ENCODE assay signal across 15 mouse cellular contexts in the genomic region with DNA sequence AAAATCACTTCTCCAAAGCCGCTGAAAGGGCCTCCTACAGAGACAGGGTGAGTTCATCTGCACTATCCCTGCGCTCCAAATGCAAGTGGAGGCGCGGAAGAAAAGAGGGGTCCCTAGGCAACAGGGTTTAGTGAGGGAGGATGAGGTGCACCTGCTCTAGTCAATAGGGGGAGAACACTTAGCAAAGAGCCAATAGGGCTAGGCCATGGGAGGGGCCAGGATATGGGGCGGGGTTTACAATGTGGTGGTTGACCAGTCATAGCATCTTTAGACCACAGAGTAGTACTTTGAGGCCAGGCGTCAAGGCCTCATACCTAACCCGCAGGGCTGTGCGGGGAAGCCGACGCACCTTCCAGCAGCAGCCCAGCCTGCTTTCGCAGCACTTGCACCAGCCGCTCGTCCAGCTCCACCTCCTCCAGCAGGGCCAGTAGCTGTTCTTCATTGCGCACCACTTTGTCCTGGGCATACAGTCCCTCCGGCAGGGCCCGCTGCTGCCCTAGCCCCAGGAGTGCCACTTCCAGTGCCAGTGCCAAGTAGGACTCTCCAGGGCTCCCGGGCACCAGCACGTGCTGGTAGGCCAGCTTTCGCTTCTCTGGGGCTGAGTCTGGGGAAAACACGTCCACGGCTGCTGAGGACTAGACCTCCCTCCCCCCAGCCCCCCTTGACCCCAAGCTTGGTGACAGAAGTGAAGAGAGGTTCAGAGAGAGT. TPM values are rescaled to one million over a fixed set of nuclear protein-coding genes. Genes with fewer than 3 reads are reported as not detected.
DNase-seq lines count a peak whose midpoint lies in the region; ATAC-seq and TF ChIP-seq lines count a peak whose summit lies in the region.
"Had no signal": no experiment of that assay in that cellular context is flagged by ENCODE, and none has a peak within 500 bp of the region (broad histone marks: within the 10 kb centered on the region; RNA-seq: fewer than 3 reads in every experiment).

No protein-coding gene starts in this region.

- no peaks in the 10 kb centered on the region for H3K4me1 ChIP-seq in heart, postnatal 0 days (ENCODE audit: control insufficient read depth, insufficient read depth)
- no peaks in the 10 kb centered on the region for H3K4me1 ChIP-seq in heart, adult 2 months (ENCODE audit: control insufficient read depth, insufficient read depth, low read length)
- H3K4me1 ChIP-seq in megakaryocyte, embryonic 14.5 days = peaks cover 24% of the 10 kb centered on the region
- peaks cover 5 to 32% of the 10 kb centered on the region in 2 experiments for H3K4me1 ChIP-seq in MEL (ENCODE audit: control insufficient read depth in 1 of 2, insufficient read depth in 2 of 2, low read length in 2 of 2)
- H3K4me1 ChIP-seq in liver, postnatal 0 days (ENCODE audit: insufficient read depth) = peaks cover 2% of the 10 kb centered on the region; the same call in 1 of the 2 replicates
- H3K4me1 ChIP-seq in kidney, embryonic 14.5 days (ENCODE audit: control insufficient read depth, insufficient read depth, low read length) = no peaks in the 10 kb centered on the region
- H3K4me1 ChIP-seq: embryonic facial prominence, embryonic 12.5 days; lung, embryonic 15.5 days; stomach, embryonic 15.5 days had no signal

- no peak for TF ChIP-seq CTCF in heart, postnatal 0 days (IDR thresholded peaks at IDR 0.05; ENCODE audit: low read depth)
- no peak for TF ChIP-seq CTCF in heart, adult 2 months (IDR thresholded peaks at IDR 0.05)
- TF ChIP-seq CTCF in MEL (IDR thresholded peaks at IDR 0.05 in 2 of 3, conservative IDR thresholded peaks at IDR 0.05 in 1 of 3; ENCODE audit: control insufficient read depth in 1 of 3, insufficient read depth in 1 of 3, low read depth in 2 of 3, low read length in 3 of 3, poor library complexity in 1 of 3, severe bottlenecking in 1 of 3) = no peak
- no peak for TF ChIP-seq CTCF in liver, postnatal 0 days (IDR thresholded peaks at IDR 0.05; ENCODE audit: low read depth)

- DNase-seq in heart, postnatal 0 days (ENCODE audit: low spot score) = no peak
- DNase-seq in heart, adult 2 months = no peak
- DNase-seq in MEL (ENCODE audit: low read depth, low spot score) = no peak
- no peak for DNase-seq in liver, postnatal 0 days
- DNase-seq: cerebellum, adult 8-10 months; heart, postnatal 14 days; kidney, adult 8-10 months; thymus, postnatal 36 days had no signal

- H3K4me3 ChIP-seq in heart, postnatal 0 days (ENCODE audit: low read depth, low read length) = no peak overlapping the region
- no peak overlapping the region for H3K4me3 ChIP-seq in heart, adult 2 months
- peak overlapping the region; percentile 46 for H3K4me3 ChIP-seq in megakaryocyte, embryonic 14.5 days (replicated peaks)
- H3K4me3 ChIP-seq in MEL (ENCODE audit: control insufficient read depth in 1 of 2, insufficient read depth in 1 of 2, low read depth in 2 of 2, low read length in 2 of 2) = no peak overlapping the region
- H3K4me3 ChIP-seq in liver, postnatal 0 days (ENCODE audit: low read depth, low read length) = no peak overlapping the region
- no peak overlapping the region for H3K4me3 ChIP-seq in kidney, embryonic 14.5 days (ENCODE audit: low read length)
- H3K4me3 ChIP-seq: embryonic facial prominence, embryonic 12.5 days; lung, embryonic 15.5 days; stomach, embryonic 15.5 days had no signal

- H3K79me2 ChIP-seq in heart, adult 2 months (replicated peaks; ENCODE audit: control insufficient read depth, insufficient read depth, low read length) = no peaks in the 10 kb centered on the region
- no peaks in the 10 kb centered on the region for H3K79me2 ChIP-seq in MEL (ENCODE audit: control insufficient read depth, insufficient read depth, low read length, poor library complexity)

- WGBS in heart, postnatal 0 days = 86% methylated on average over 21 of the region's 21 CpGs
- 92% methylated on average over 21 of the region's 21 CpGs for WGBS in heart, adult 2 months
- 85% methylated on average over 21 of the region's 21 CpGs for WGBS in liver, postnatal 0 days (ENCODE audit: insufficient replicate concordance)
- WGBS in kidney, embryonic 14.5 days = 85% methylated on average over 21 of the region's 21 CpGs

- H3K9me3 ChIP-seq in heart, postnatal 0 days (replicated peaks; ENCODE audit: control insufficient read depth, low read length) = no peaks in the 10 kb centered on the region
- H3K9me3 ChIP-seq in megakaryocyte, embryonic 14.5 days = no peaks in the 10 kb centered on the region
- H3K9me3 ChIP-seq in MEL (replicated peaks; ENCODE audit: insufficient read depth, low read length) = no peaks in the 10 kb centered on the region
- H3K9me3 ChIP-seq in liver, postnatal 0 days (ENCODE audit: low read length) = no peaks in the 10 kb centered on the region
- no peaks in the 10 kb centered on the region for H3K9me3 ChIP-seq in kidney, embryonic 14.5 days (ENCODE audit: control insufficient read depth, low read length)
- H3K9me3 ChIP-seq: embryonic facial prominence, embryonic 12.5 days; lung, embryonic 15.5 days; stomach, embryonic 15.5 days had no signal

- no peaks in the 10 kb centered on the region for H3K27me3 ChIP-seq in heart, postnatal 0 days (ENCODE audit: control insufficient read depth, insufficient read depth, low read length)
- no peaks in the 10 kb centered on the region for H3K27me3 ChIP-seq in heart, adult 2 months (ENCODE audit: control insufficient read depth, insufficient read depth, low read length)
- no peaks in the 10 kb centered on the region for H3K27me3 ChIP-seq in megakaryocyte, embryonic 14.5 days (replicated peaks)
- H3K27me3 ChIP-seq in MEL (ENCODE audit: control insufficient read depth in 1 of 2, insufficient read depth in 2 of 2, low read length in 2 of 2) = no peaks in the 10 kb centered on the region
- no peaks in the 10 kb centered on the region for H3K27me3 ChIP-seq in liver, postnatal 0 days (ENCODE audit: insufficient read depth, low read length)
- no peaks in the 10 kb centered on the region for H3K27me3 ChIP-seq in kidney, embryonic 14.5 days (ENCODE audit: control insufficient read depth, insufficient read depth, low read length)
- H3K27me3 ChIP-seq: embryonic facial prominence, embryonic 12.5 days; lung, embryonic 15.5 days; stomach, embryonic 15.5 days had no signal

- no peak for TF ChIP-seq POLR2A in heart, adult 2 months (IDR thresholded peaks at IDR 0.05; ENCODE audit: insufficient read depth, low read depth, low read length)
- TF ChIP-seq POLR2A in MEL (IDR thresholded peaks at IDR 0.05; ENCODE audit: control insufficient read depth in 1 of 2, insufficient read depth in 1 of 2, low read depth in 1 of 2, low read length in 2 of 2, poor library complexity in 1 of 2) = no peak

- H3K9ac ChIP-seq in heart, postnatal 0 days (replicated peaks; ENCODE audit: low read depth, low read length) = no peak overlapping the region
- no peak overlapping the region for H3K9ac ChIP-seq in heart, adult 2 months (ENCODE audit: low read depth, low read length)
- no peak overlapping the region for H3K9ac ChIP-seq in MEL (ENCODE audit: control insufficient read depth, low read depth, low read length, poor library complexity, severe bottlenecking)
- no peak overlapping the region for H3K9ac ChIP-seq in liver, postnatal 0 days (replicated peaks)
- H3K9ac ChIP-seq in kidney, embryonic 14.5 days (ENCODE audit: low read depth, low read length) = no peak overlapping the region
- H3K9ac ChIP-seq: embryonic facial prominence, embryonic 12.5 days; lung, embryonic 15.5 days; stomach, embryonic 15.5 days had no signal

- intact Hi-C loops in heart, adult 2 months (cut with DNase I) = no loop called here

- no peak overlapping the region for H3K4me2 ChIP-seq in heart, postnatal 0 days (ENCODE audit: low read depth, low read length)
- no peak overlapping the region for H3K4me2 ChIP-seq in liver, postnatal 0 days (ENCODE audit: low read depth, low read length)
- no peak overlapping the region for H3K4me2 ChIP-seq in kidney, embryonic 14.5 days (replicated peaks; ENCODE audit: low read depth, low read length)
- H3K4me2 ChIP-seq: embryonic facial prominence, embryonic 12.5 days; lung, embryonic 15.5 days; stomach, embryonic 15.5 days had no signal

- TF ChIP-seq EP300 in heart, postnatal 0 days (IDR thresholded peaks at IDR 0.05; ENCODE audit: low read depth) = no peak
- TF ChIP-seq EP300 in heart, adult 2 months (IDR thresholded peaks at IDR 0.05; ENCODE audit: insufficient read depth, low read depth, low read length) = no peak
- TF ChIP-seq EP300 in MEL (IDR thresholded peaks at IDR 0.05; ENCODE audit: low read depth in 1 of 2, low read length in 2 of 2) = no peak
- TF ChIP-seq EP300 in liver, postnatal 0 days (IDR thresholded peaks at IDR 0.05; ENCODE audit: low read depth) = no peak

- peak; percentile 33 for ATAC-seq in heart, postnatal 0 days (ENCODE audit: insufficient read depth, low read depth)
- no peak for ATAC-seq in megakaryocyte, adult 5-6 weeks (ENCODE audit: poor library complexity, severe bottlenecking)
- peak; percentile 8; the same call in 1 of the 2 replicates for ATAC-seq in liver, postnatal 0 days
- no peak for ATAC-seq in kidney, embryonic 14.5 days (ENCODE audit: low FRiP score, low TSS enrichment)

- TF ChIP-seq RAD21 in MEL (IDR thresholded peaks at IDR 0.05; ENCODE audit: low read depth, low read length) = no peak

- no peak overlapping the region for H3K27ac ChIP-seq in heart, postnatal 0 days (ENCODE audit: low read depth)
- H3K27ac ChIP-seq in heart, adult 2 months = no peak overlapping the region
- H3K27ac ChIP-seq in MEL (ENCODE audit: control insufficient read depth, low read depth, low read length) = peak overlapping the region; percentile 87; the same call in 1 of the 2 replicates
- H3K27ac ChIP-seq in liver, postnatal 0 days (ENCODE audit: low read depth) = no peak overlapping the region
- no peak overlapping the region for H3K27ac ChIP-seq in kidney, embryonic 14.5 days (ENCODE audit: low read depth, low read length)
- H3K27ac ChIP-seq: embryonic facial prominence, embryonic 12.5 days; lung, embryonic 15.5 days; stomach, embryonic 15.5 days had no signal

- H3K36me3 ChIP-seq in heart, postnatal 0 days (replicated peaks; ENCODE audit: control insufficient read depth, insufficient read depth, low read length) = peaks cover 93% of the 10 kb centered on the region
- H3K36me3 ChIP-seq in heart, adult 2 months (ENCODE audit: control insufficient read depth, insufficient read depth, low read length) = no peaks in the 10 kb centered on the region
- peaks cover 91% of the 10 kb centered on the region for H3K36me3 ChIP-seq in megakaryocyte, embryonic 14.5 days (replicated peaks; ENCODE audit: low read length)
- peaks cover 0 to 9% of the 10 kb centered on the region in 2 experiments; a peak in 2 of 4 replicates for H3K36me3 ChIP-seq in MEL (ENCODE audit: control insufficient read depth in 1 of 2, insufficient read depth in 2 of 2, low read length in 2 of 2)
- H3K36me3 ChIP-seq in liver, postnatal 0 days (replicated peaks; ENCODE audit: insufficient read depth, low read length) = peaks cover 46% of the 10 kb centered on the region
- H3K36me3 ChIP-seq in kidney, embryonic 14.5 days (ENCODE audit: control insufficient read depth, insufficient read depth, low read length) = peaks cover 91% of the 10 kb centered on the region

RNA-seq across cellular contexts. Expression of gene Zswim4, which starts 13.4 kb away (rescaled TPM):
- total RNA-seq in heart, postnatal 0 days (2014; rRNA removed; ENCODE audit: low replicate concordance) = 23.8 and 31.4 TPM in 2 replicates
- polyA plus RNA-seq in heart, postnatal 0 days (2015; fragmentation: Nextera tagmentation; extraction: Ambion mirVana) = 4.6 and 5.8 TPM in 2 replicates
- 1 to 10 TPM; 6.8 to 8.2 TPM for total RNA-seq in heart, adult 2 months (2021)
- 7.6 and 10.4 TPM in 2 replicates for polyA plus RNA-seq in heart, adult 2 months (2012; rRNA removed)
- 14.1 and 16.0 TPM in 2 replicates for polyA plus RNA-seq in megakaryocyte, embryonic 14.5 days (2012; ENCODE audit: insufficient read depth, low replicate concordance)
- total RNA-seq in megakaryocyte, adult 5-6 weeks (2015) = 6.2 and 6.5 TPM in 2 replicates
- total RNA-seq in megakaryocyte, adult 5-6 weeks (2017) = 8.9 and 9.4 TPM in 2 replicates
- 3.6 and 4.4 TPM in 2 replicates for total RNA-seq in MEL (2012; rRNA removed)
- polyA plus RNA-seq in MEL (2012; ENCODE audit: insufficient read depth in 1 of 2, insufficient read length in 2 of 2, low read depth in 1 of 2, low replicate concordance in 2 of 2, missing spikeins in 1 of 2) = 1 to 10 TPM in 1 of 2 experiments, not detected in 1; 7.4 TPM
- polyA plus RNA-seq in liver, postnatal 0 days (2015; fragmentation: Nextera tagmentation; extraction: Ambion mirVana) = 1.4 and 1.6 TPM in 2 replicates
- polyA plus RNA-seq in kidney, embryonic 14.5 days (2014; fragmentation: Nextera tagmentation; extraction: Ambion mirVana) = 10.2 and 15.7 TPM in 2 replicates

RNA-seq across cellular contexts. Expression of gene D8Ertd738e, which starts 26.0 kb away (rescaled TPM):
- total RNA-seq in heart, postnatal 0 days (2014; rRNA removed; ENCODE audit: low replicate concordance) = 90.3 and 93.2 TPM in 2 replicates
- 382 and 414 TPM in 2 replicates for polyA plus RNA-seq in heart, postnatal 0 days (2015; fragmentation: Nextera tagmentation; extraction: Ambion mirVana)
- 100 to 1,000 TPM; 206 to 249 TPM for total RNA-seq in heart, adult 2 months (2021)
- polyA plus RNA-seq in heart, adult 2 months (2012; rRNA removed) = 144 and 158 TPM in 2 replicates
- 80.4 and 326 TPM in 2 replicates for polyA plus RNA-seq in megakaryocyte, embryonic 14.5 days (2012; ENCODE audit: insufficient read depth, low replicate concordance)
- total RNA-seq in megakaryocyte, adult 5-6 weeks (2015) = 169 and 188 TPM in 2 replicates
- total RNA-seq in megakaryocyte, adult 5-6 weeks (2017) = 99.7 and 113 TPM in 2 replicates
- total RNA-seq in MEL (2012; rRNA removed) = 159 and 164 TPM in 2 replicates
- polyA plus RNA-seq in MEL (2012; ENCODE audit: insufficient read depth in 1 of 2, insufficient read length in 2 of 2, low read depth in 1 of 2, low replicate concordance in 2 of 2, missing spikeins in 1 of 2) = 100 to 1,000 TPM in 1 of 2 experiments, not detected in 1; 149 TPM
- polyA plus RNA-seq in liver, postnatal 0 days (2015; fragmentation: Nextera tagmentation; extraction: Ambion mirVana) = 189 and 201 TPM in 2 replicates
- polyA plus RNA-seq in kidney, embryonic 14.5 days (2014; fragmentation: Nextera tagmentation; extraction: Ambion mirVana) = 388 TPM in 2 replicates

RNA-seq across cellular contexts. Expression of gene Mri1, which starts 33.6 kb away (rescaled TPM):
- 25.8 and 74.7 TPM in 2 replicates for total RNA-seq in heart, postnatal 0 days (2014; rRNA removed; ENCODE audit: low replicate concordance)
- polyA plus RNA-seq in heart, postnatal 0 days (2015; fragmentation: Nextera tagmentation; extraction: Ambion mirVana) = 37.3 and 39.2 TPM in 2 replicates
- total RNA-seq in heart, adult 2 months (2021) = 10 to 100 TPM; 10.8 to 12.0 TPM
- 13.6 and 20.8 TPM in 2 replicates for polyA plus RNA-seq in heart, adult 2 months (2012; rRNA removed)
- polyA plus RNA-seq in megakaryocyte, embryonic 14.5 days (2012; ENCODE audit: insufficient read depth, low replicate concordance) = 106 and 208 TPM in 2 replicates
- total RNA-seq in megakaryocyte, adult 5-6 weeks (2015) = 11.6 and 13.5 TPM in 2 replicates
- 4.0 and 4.9 TPM in 2 replicates for total RNA-seq in megakaryocyte, adult 5-6 weeks (2017)
- total RNA-seq in MEL (2012; rRNA removed) = 26.8 and 27.8 TPM in 2 replicates
- polyA plus RNA-seq in MEL (2012; ENCODE audit: insufficient read depth in 1 of 2, insufficient read length in 2 of 2, low read depth in 1 of 2, low replicate concordance in 2 of 2, missing spikeins in 1 of 2) = 10 to 100 TPM in 1 of 2 experiments, not detected in 1; 43.2 TPM
- 40.9 and 41.9 TPM in 2 replicates for polyA plus RNA-seq in liver, postnatal 0 days (2015; fragmentation: Nextera tagmentation; extraction: Ambion mirVana)
- polyA plus RNA-seq in kidney, embryonic 14.5 days (2014; fragmentation: Nextera tagmentation; extraction: Ambion mirVana) = 73.2 and 80.1 TPM in 2 replicates

RNA-seq across cellular contexts. Expression of gene Nanos3, which starts 38.5 kb away (rescaled TPM):
- total RNA-seq in heart, postnatal 0 days (2014; rRNA removed; ENCODE audit: low replicate concordance) = 1.4 TPM in 1 of 2 replicates, not detected in the other
- polyA plus RNA-seq in heart, postnatal 0 days (2015; fragmentation: Nextera tagmentation; extraction: Ambion mirVana) = 4.6 and 6.0 TPM in 2 replicates
- 1 to 10 TPM in 1 of 2 experiments, not detected in 1; 1.9 TPM for total RNA-seq in heart, adult 2 months (2021)
- 0.61 TPM in 1 of 2 replicates, not detected in the other for polyA plus RNA-seq in heart, adult 2 months (2012; rRNA removed)
- polyA plus RNA-seq in megakaryocyte, embryonic 14.5 days (2012; ENCODE audit: insufficient read depth, low replicate concordance) = 0.87 TPM in 1 of 2 replicates, not detected in the other
- not detected in 2 replicates for total RNA-seq in megakaryocyte, adult 5-6 weeks (2015)
- not detected in 2 replicates for total RNA-seq in megakaryocyte, adult 5-6 weeks (2017)
- total RNA-seq in MEL (2012; rRNA removed) = 0.56 and 2.0 TPM in 2 replicates
- polyA plus RNA-seq in MEL (2012; ENCODE audit: insufficient read depth in 1 of 2, insufficient read length in 2 of 2, low read depth in 1 of 2, low replicate concordance in 2 of 2, missing spikeins in 1 of 2) = 1 to 10 TPM in 1 of 2 experiments, not detected in 1; 1.7 TPM
- 0.34 and 0.79 TPM in 2 replicates for polyA plus RNA-seq in liver, postnatal 0 days (2015; fragmentation: Nextera tagmentation; extraction: Ambion mirVana)
- 4.3 and 5.5 TPM in 2 replicates for polyA plus RNA-seq in kidney, embryonic 14.5 days (2014; fragmentation: Nextera tagmentation; extraction: Ambion mirVana)
- total RNA-seq: monocyte, adult 5-6 weeks had no signal

RNA-seq across cellular contexts. Expression of gene Ccdc130, which starts 46.7 kb away (rescaled TPM):
- 7.0 and 14.4 TPM in 2 replicates for total RNA-seq in heart, postnatal 0 days (2014; rRNA removed; ENCODE audit: low replicate concordance)
- polyA plus RNA-seq in heart, postnatal 0 days (2015; fragmentation: Nextera tagmentation; extraction: Ambion mirVana) = 12.2 and 12.7 TPM in 2 replicates
- total RNA-seq in heart, adult 2 months (2021) = 1 to 10 TPM; 5.0 to 8.1 TPM
- polyA plus RNA-seq in heart, adult 2 months (2012; rRNA removed) = 19.9 and 20.8 TPM in 2 replicates
- 4.8 and 20.9 TPM in 2 replicates for polyA plus RNA-seq in megakaryocyte, embryonic 14.5 days (2012; ENCODE audit: insufficient read depth, low replicate concordance)
- total RNA-seq in megakaryocyte, adult 5-6 weeks (2015) = 18.7 and 22.8 TPM in 2 replicates
- 17.8 and 22.5 TPM in 2 replicates for total RNA-seq in megakaryocyte, adult 5-6 weeks (2017)
- total RNA-seq in MEL (2012; rRNA removed) = 8.2 and 10.2 TPM in 2 replicates
- polyA plus RNA-seq in MEL (2012; ENCODE audit: insufficient read depth in 1 of 2, insufficient read length in 2 of 2, low read depth in 1 of 2, low replicate concordance in 2 of 2, missing spikeins in 1 of 2) = 10 to 100 TPM in 1 of 2 experiments, not detected in 1; 26.0 TPM
- polyA plus RNA-seq in liver, postnatal 0 days (2015; fragmentation: Nextera tagmentation; extraction: Ambion mirVana) = 4.7 and 6.5 TPM in 2 replicates
- 15.4 and 21.1 TPM in 2 replicates for polyA plus RNA-seq in kidney, embryonic 14.5 days (2014; fragmentation: Nextera tagmentation; extraction: Ambion mirVana)

Comparison
In these comparisons a context has a peak if more than half of its experiments do, and no peak if none do; other contexts are left out.
1. ATAC-seq: peak in heart, postnatal 0 days (single experiment) and liver, postnatal 0 days (single experiment); none in megakaryocyte, adult 5-6 weeks (single experiment) and kidney, embryonic 14.5 days (single experiment).